Mouse (Mus musculus): ENCODE measurements at regions not wholly inside any gene's neighbourhood (a gene's known extent, or its start where the extent isn't known, plus 50 kb on each side); places are given as distances from the start of the nearest gene placed in this dataset.

DNA sequence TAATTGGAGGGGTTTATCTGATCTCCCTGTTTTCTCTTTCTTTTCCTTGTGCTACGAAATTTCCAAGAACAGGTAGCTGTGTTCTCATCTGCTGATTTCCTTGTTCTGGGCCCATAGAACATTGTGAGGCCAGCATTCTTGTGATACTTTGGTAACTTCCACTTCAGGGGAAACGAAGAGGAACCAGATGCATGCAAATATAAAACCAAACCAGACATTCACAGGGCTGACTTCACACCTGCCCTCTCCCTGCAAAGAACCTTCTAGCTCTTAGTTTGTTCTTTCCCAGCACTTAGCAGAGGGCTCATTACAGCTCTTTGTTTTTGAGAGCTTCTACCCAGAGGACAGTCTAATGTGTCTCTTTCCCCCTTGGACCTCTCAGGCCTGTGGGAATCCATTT is 94.3 kb downstream of the Klf5 start:
- H3K4me3 ChIP-seq: no peak overlapping the region
- H3K36me3 ChIP-seq (replicated peaks): no peaks in the 10 kb centered on the region
- H3K27ac ChIP-seq (replicated peaks): no peak overlapping the region
- DNase-seq (ENCODE audit: low spot score): no peak
- no peaks in the 10 kb centered on the region for H3K4me1 ChIP-seq
- no peaks in the 10 kb centered on the region for H3K9me3 ChIP-seq
- no peaks in the 10 kb centered on the region for H3K27me3 ChIP-seq (replicated peaks; ENCODE audit: low read depth, poor library complexity, severe bottlenecking)
- WGBS: 79% methylated on average over 2 of the region's 2 CpGs

DNA sequence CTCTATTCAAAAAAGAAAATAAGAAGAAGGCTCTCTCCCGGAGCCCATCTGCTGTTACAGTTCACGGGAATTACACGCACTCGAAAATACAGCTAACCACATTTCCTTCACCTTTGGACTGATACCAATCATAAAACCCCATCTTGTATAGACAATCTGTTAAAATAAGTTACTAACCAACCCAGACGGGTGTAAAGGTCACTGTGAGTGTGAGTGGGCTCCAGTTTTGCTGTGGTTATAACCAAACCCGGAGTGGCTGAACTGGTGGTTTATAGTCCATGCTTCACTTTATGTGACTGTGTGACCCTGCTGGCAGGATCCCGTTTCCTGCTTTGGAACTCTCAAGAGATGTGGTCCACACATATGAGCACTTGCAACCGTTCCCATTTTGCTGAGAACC is 95.1 kb downstream of the Klf5 start:
- Histone ChIP-seq H3K27me3 (replicated peaks; ENCODE audit: low read depth, poor library complexity, severe bottlenecking) (no peaks in the 10 kb centered on the region), H3K4me1 (no peaks in the 10 kb centered on the region), H3K27ac (replicated peaks) (no peak overlapping the region), H3K4me3 (no peak overlapping the region), H3K36me3 (replicated peaks) (no peaks in the 10 kb centered on the region), H3K9me3 (no peaks in the 10 kb centered on the region)
- 92% methylated on average over 8 of the region's 8 CpGs for WGBS
- no peak for DNase-seq (ENCODE audit: low spot score)

DNA sequence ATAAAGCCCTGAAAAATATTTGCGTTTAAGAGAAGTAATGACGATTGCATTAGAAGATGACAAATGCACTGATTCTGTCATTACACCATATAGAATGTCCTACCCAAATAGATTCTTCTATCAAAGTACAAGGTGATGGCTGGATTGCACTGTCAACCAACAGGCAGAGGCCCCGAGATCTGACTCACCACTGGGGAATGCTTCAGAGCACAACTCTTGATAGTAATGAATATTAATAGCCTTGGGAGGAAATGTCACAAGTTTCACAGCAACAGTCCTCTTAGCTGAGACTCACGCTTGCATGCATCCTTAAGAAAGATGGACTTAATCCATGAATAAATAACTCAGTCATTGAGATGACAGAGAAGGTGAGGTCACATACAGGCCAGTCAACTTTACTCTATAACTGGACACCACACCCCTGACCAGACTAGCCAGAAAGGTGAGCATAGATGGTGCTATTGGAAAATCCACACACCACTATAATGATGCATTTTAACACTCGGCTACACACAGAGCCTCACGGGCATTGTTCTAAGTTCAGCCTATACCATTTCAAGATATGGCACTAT is 104.8 kb downstream of the Klf5 start:
- H3K4me1 ChIP-seq: no peaks in the 10 kb centered on the region
- no peaks in the 10 kb centered on the region for H3K36me3 ChIP-seq (replicated peaks)
- no peaks in the 10 kb centered on the region for H3K9me3 ChIP-seq
- H3K27ac ChIP-seq (replicated peaks): no peak overlapping the region
- DNase-seq (ENCODE audit: low spot score): no peak
- WGBS: 90% methylated on average over 6 of the region's 6 CpGs
- no peaks in the 10 kb centered on the region for H3K27me3 ChIP-seq (replicated peaks; ENCODE audit: low read depth, poor library complexity, severe bottlenecking)
- no peak overlapping the region for H3K4me3 ChIP-seq

DNA sequence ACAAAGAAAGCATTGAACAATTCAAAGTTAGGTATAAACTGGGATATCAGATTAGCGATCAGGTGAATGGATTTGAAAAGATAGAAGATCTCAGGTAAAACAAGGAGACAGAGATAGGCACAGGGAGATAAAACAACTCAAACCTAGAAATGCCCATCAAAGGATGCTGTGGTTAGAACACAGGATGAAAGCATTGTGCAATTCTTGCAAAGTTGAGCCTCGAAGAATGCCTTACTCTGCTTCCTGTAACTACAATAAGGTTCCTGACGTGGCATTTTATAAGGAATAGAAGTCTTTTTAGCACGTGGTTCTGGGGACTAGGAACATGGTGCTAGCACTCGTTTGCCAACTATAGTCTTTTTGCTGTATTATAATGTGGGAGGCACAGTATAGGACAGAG is 106.7 kb downstream of the Klf5 start:
- no peaks in the 10 kb centered on the region for H3K9me3 ChIP-seq
- WGBS: 87% methylated on average over 5 of the region's 5 CpGs
- DNase-seq (ENCODE audit: low spot score): no peak
- H3K4me1 ChIP-seq: no peaks in the 10 kb centered on the region
- no peaks in the 10 kb centered on the region for H3K36me3 ChIP-seq (replicated peaks)
- H3K27ac ChIP-seq (replicated peaks): no peak overlapping the region
- H3K4me3 ChIP-seq: no peak overlapping the region
- no peaks in the 10 kb centered on the region for H3K27me3 ChIP-seq (replicated peaks; ENCODE audit: low read depth, poor library complexity, severe bottlenecking)

DNA sequence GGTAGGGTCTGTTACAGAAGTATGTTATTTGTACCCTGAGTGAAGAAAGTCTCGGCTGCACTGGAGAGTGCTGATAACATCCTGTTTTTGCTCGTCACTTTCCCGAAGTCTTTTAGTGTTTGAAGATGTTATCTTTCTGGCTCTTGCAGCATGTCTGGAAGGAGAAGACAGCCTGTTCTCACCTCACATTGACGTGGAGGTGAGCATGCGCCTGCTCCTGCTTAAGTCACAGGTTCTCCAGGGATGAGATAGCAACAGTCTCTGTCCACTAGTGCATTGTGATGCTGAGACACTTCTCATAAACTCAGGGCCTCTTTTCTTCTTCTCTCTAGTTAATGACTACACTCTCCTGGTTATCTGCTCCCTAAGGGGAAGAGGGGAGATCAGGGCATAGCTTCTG is 113.3 kb downstream of the Klf5 start:
- WGBS: 70% methylated on average over 5 of the region's 5 CpGs

DNA sequence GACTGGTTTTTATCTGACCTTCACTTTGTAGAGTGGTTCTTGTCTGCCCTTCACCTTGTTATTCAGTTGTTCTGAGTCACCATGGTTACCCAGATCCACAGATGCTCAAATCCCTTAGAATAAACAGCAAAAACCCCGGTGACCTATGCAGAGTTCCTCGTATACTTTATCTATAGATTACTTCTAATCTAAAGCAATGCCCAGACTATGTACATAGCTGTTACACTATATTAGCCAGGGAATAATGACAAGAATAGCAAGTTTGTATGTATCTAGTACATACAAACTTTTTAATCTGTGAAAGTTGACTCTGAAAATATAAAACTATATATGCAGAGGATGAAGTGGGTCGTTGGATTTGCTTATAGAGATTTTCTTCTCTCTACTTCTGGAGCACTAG is 117.7 kb downstream of the Klf5 start:
- 84% methylated on average over 3 of the region's 3 CpGs for WGBS
- DNase-seq (ENCODE audit: low spot score): no peak
- H3K27me3 ChIP-seq (replicated peaks; ENCODE audit: low read depth, poor library complexity, severe bottlenecking): no peaks in the 10 kb centered on the region
- H3K36me3 ChIP-seq (replicated peaks): no peaks in the 10 kb centered on the region
- no peaks in the 10 kb centered on the region for H3K9me3 ChIP-seq
- H3K27ac ChIP-seq (replicated peaks): no peak overlapping the region
- H3K4me1 ChIP-seq: no peaks in the 10 kb centered on the region
- H3K4me3 ChIP-seq: no peak overlapping the region

More for the DNA sequence above, 113.3 kb downstream of the Klf5 start:
- H3K4me3 ChIP-seq: no peak overlapping the region
- H3K9me3 ChIP-seq: no peaks in the 10 kb centered on the region
- no peaks in the 10 kb centered on the region for H3K36me3 ChIP-seq (replicated peaks)
- no peaks in the 10 kb centered on the region for H3K4me1 ChIP-seq
- no peak overlapping the region for H3K27ac ChIP-seq (replicated peaks)
- DNase-seq (ENCODE audit: low spot score): no peak
- no peaks in the 10 kb centered on the region for H3K27me3 ChIP-seq (replicated peaks; ENCODE audit: low read depth, poor library complexity, severe bottlenecking)

DNA sequence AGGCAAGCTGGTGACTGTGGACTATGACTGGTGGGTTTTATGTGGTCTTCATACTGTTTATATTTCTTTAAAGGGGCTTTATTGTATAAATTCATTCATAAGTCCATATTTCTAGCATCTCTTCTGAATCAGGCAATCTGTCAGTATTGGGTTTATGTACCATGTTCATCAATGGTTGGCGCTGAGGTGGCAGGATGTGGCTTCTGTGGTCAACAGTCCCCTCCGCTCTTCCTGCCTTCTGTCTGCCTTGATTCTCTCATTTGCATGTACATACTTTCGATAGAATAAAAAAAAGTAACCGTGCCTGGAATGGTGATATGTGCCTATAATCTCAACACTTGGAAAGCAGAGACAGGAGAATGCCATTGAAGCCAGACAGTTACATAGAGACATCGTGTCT is 120.5 kb downstream of the Klf5 start:
- DNase-seq (ENCODE audit: low spot score): no peak
- Histone ChIP-seq H3K27me3 (replicated peaks; ENCODE audit: low read depth, poor library complexity, severe bottlenecking) (no peaks in the 10 kb centered on the region), H3K27ac (replicated peaks) (no peak overlapping the region), H3K4me1 (no peaks in the 10 kb centered on the region), H3K36me3 (replicated peaks) (no peaks in the 10 kb centered on the region), H3K4me3 (no peak overlapping the region), H3K9me3 (no peaks in the 10 kb centered on the region)
- 95% methylated on average over 5 of the region's 5 CpGs for WGBS

DNA sequence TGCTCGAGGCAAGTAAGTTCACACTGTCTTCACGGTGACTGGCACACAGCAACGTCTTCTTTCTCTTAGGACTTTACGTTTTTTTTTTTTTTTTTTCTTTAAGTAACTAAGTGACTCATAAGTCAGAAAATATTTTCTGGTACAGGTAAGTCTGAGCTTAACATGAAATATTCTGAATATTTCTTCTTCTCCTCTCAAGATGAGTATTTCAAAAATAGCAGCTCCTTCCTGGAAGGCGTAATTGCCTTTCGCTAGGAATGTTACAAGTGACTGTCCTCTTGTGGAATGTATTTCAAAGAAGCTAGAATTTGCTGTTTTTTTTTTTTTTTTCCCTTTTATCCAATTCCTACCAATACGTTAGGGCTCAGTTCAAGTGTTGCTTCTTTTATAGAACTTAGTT is 124.8 kb downstream of the Klf5 start:
- H3K4me1 ChIP-seq: no peaks in the 10 kb centered on the region
- DNase-seq (ENCODE audit: low spot score): no peak
- H3K27ac ChIP-seq (replicated peaks): no peak overlapping the region
- 80% methylated on average over 7 of the region's 7 CpGs for WGBS
- H3K4me3 ChIP-seq: no peak overlapping the region
- no peaks in the 10 kb centered on the region for H3K36me3 ChIP-seq (replicated peaks)
- no peaks in the 10 kb centered on the region for H3K9me3 ChIP-seq
- no peaks in the 10 kb centered on the region for H3K27me3 ChIP-seq (replicated peaks; ENCODE audit: low read depth, poor library complexity, severe bottlenecking)

DNA sequence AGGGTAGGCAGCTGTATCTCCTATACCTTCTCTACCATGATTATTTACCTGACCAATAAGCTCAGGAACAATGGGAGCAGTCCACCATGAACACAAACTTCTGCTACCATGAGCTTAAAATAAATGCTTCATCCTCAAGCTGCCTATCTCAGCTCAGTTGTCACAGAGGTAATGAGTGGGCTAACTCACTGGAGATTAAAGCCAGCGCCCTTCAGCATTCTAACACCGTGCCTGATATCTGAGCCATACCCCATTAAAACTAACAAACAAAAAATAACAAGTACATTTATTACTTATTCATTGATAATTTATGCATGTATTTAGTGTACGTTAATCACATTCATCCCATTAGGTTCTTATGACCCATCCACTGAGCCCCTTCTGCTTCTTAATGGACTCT is 128.6 kb downstream of the Klf5 start:
- H3K36me3 ChIP-seq (replicated peaks): no peaks in the 10 kb centered on the region
- no peaks in the 10 kb centered on the region for H3K4me1 ChIP-seq
- no peak overlapping the region for H3K27ac ChIP-seq (replicated peaks)
- no peak overlapping the region for H3K4me3 ChIP-seq
- no peaks in the 10 kb centered on the region for H3K27me3 ChIP-seq (replicated peaks; ENCODE audit: low read depth, poor library complexity, severe bottlenecking)
- no peaks in the 10 kb centered on the region for H3K9me3 ChIP-seq
- 95% methylated on average over 3 of the region's 3 CpGs for WGBS
- no peak for DNase-seq (ENCODE audit: low spot score)

DNA sequence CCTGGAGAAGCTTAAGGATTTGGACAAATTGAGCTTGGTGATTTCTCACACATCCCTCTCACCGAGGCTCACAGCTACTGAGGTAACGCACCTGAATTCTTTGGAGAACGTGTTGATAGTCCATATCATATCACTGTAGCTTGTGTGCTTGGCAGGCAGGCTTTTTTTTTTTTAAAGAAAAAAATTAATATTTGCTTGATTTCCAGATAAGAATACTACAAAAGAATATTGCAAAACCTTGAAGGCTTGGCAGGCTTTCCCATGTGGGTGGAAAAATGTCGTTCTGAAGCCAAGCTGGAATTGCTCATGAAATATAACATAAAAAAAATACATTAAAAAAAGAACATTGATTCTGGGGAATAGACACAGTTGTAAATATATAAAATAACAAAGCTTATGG is 131.8 kb downstream of the Klf5 start:
- Histone ChIP-seq H3K4me1 (no peaks in the 10 kb centered on the region), H3K27me3 (replicated peaks; ENCODE audit: low read depth, poor library complexity, severe bottlenecking) (no peaks in the 10 kb centered on the region), H3K9me3 (no peaks in the 10 kb centered on the region), H3K27ac (replicated peaks) (no peak overlapping the region), H3K36me3 (replicated peaks) (no peaks in the 10 kb centered on the region), H3K4me3 (no peak overlapping the region)
- DNase-seq (ENCODE audit: low spot score): no peak
- WGBS: 91% methylated on average over 4 of the region's 4 CpGs

DNA sequence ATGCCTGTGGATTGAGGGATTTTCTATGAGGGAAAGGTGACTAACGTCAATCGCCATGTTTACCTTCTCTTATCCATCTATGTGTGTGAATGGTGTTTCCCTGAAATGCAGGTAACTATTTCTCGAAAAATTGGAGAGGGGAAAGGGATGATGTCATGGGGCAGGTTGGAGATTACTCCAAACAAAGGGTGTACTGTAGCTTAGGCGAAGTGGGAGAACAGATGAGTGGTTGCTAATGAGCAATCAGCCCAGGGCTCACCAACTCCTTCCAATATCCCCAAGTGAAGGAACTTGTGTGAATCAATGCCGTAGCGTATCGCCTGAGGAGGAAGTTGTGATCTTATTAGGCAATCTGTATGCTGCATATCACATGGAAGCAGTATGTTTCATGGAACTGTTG is 133.2 kb downstream of the Klf5 start:
- no peak for DNase-seq (ENCODE audit: low spot score)
- no peaks in the 10 kb centered on the region for H3K27me3 ChIP-seq (replicated peaks; ENCODE audit: low read depth, poor library complexity, severe bottlenecking)
- WGBS: 92% methylated on average over 7 of the region's 7 CpGs
- no peak overlapping the region for H3K4me3 ChIP-seq
- H3K9me3 ChIP-seq: no peaks in the 10 kb centered on the region
- H3K36me3 ChIP-seq (replicated peaks): no peaks in the 10 kb centered on the region
- H3K27ac ChIP-seq (replicated peaks): no peak overlapping the region
- H3K4me1 ChIP-seq: no peaks in the 10 kb centered on the region

DNA sequence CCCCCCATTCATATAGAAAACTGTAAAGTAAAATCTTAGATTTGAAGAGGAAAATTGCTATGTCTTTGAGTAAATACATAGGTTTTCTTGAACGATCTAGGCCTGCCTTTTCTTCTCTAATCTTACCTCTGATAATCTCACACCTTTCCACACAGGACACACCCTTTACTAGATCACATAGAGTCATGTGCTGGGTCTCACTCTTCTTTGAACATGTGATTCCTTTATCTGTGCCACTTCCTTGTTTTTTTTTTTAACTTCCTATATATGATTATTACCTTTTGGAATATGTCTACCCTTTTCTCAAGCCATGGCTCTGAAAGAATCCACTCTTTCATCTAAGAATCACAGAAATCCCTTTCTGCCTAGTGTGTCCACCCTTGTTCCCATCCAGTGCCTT is 136.2 kb downstream of the Klf5 start:
- H3K27ac ChIP-seq (replicated peaks): no peak overlapping the region
- no peaks in the 10 kb centered on the region for H3K27me3 ChIP-seq (replicated peaks; ENCODE audit: low read depth, poor library complexity, severe bottlenecking)
- H3K4me3 ChIP-seq: no peak overlapping the region
- WGBS: 91% methylated on average over 1 of the region's 1 CpGs
- no peaks in the 10 kb centered on the region for H3K36me3 ChIP-seq (replicated peaks)
- no peak for DNase-seq (ENCODE audit: low spot score)
- H3K4me1 ChIP-seq: no peaks in the 10 kb centered on the region
- H3K9me3 ChIP-seq: no peaks in the 10 kb centered on the region

DNA sequence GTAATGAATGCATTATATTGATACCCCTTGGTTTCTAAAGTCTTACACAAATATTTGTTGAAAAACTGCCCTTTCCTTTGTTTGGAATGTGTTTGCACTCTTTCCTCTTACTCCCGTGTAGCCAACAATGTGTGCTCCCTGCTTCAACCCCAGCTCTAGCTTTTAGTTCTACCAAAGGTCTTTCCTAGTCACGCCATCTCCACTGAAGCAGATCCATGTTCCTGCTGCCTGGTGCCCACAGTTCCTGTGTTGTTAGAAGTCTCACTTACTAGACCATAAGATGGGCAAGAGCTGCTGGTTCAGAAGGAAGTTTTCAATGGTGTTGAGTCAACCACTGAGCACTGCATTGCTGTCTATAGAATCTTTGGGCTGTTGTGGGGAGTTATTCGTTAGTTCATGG is 137.0 kb downstream of the Klf5 start:
- 86% methylated on average over 3 of the region's 3 CpGs for WGBS
- H3K36me3 ChIP-seq (replicated peaks): no peaks in the 10 kb centered on the region
- no peak for DNase-seq (ENCODE audit: low spot score)
- no peaks in the 10 kb centered on the region for H3K27me3 ChIP-seq (replicated peaks; ENCODE audit: low read depth, poor library complexity, severe bottlenecking)
- H3K4me3 ChIP-seq: no peak overlapping the region
- H3K9me3 ChIP-seq: no peaks in the 10 kb centered on the region
- no peak overlapping the region for H3K27ac ChIP-seq (replicated peaks)
- H3K4me1 ChIP-seq: no peaks in the 10 kb centered on the region

DNA sequence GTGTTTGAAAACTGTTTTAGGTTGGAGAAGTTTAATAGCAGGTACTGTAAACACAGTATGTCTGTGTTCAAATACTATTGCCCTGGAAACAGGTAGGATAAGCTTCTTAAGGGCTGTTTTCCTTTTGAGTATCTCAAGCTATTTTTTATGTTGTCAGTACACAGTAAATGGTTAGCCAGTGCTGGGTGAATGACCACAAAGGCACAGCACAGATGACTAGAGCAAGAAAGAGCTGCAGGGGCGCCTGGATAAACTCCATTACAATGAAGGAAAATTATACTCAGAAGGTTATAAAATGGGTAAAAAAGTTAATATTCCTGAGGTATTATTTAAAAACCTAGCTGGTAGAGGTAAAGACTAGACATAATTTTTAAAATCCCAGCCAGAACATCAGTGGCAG is 137.6 kb downstream of the Klf5 start:
- Histone ChIP-seq H3K9me3 (no peaks in the 10 kb centered on the region), H3K27me3 (replicated peaks; ENCODE audit: low read depth, poor library complexity, severe bottlenecking) (no peaks in the 10 kb centered on the region), H3K36me3 (replicated peaks) (no peaks in the 10 kb centered on the region), H3K27ac (replicated peaks) (no peak overlapping the region), H3K4me3 (no peak overlapping the region), H3K4me1 (no peaks in the 10 kb centered on the region)
- no peak for DNase-seq (ENCODE audit: low spot score)
- WGBS: 82% methylated on average over 1 of the region's 1 CpGs

All from embryonic facial prominence, embryonic 10.5 days (tissue).